Mouse (Mus musculus) midbrain, postnatal 0 days (tissue): ENCODE measurements around the gene Camsap1. TPM values are rescaled to one million over a fixed set of nuclear protein-coding genes. Genes with fewer than 3 reads are reported as not detected.

ENCODE experiments used
- ATAC-seq: fragments of 200-750 bp; cut with Nextera tagmentation; 2 replicates; pipeline ENCODE4 v1.8.0; 2017; ENCODE audit warnings: moderate number of reproducible peaks, mild to moderate bottlenecking, moderate TSS enrichment, moderate library complexity; ENCODE audit not compliant: low FRiP score
- DNase-seq: peaks from one replicate; pipeline ENCODE4 v3.0.0-alpha.2; 2015; ENCODE audit warnings: low spot score
- H3K27ac ChIP-seq: fragments of 300-500 bp; sonication (generic); 2 replicates; pipeline ENCODE4 v1.5.1; 2014; ENCODE audit warnings: low read depth, mild to moderate bottlenecking, low read length, mixed read lengths
- H3K27me3 ChIP-seq: fragments of 300-500 bp; sonication (generic); 2 replicates; pipeline ENCODE4 v1.6.1; 2014; ENCODE audit warnings: low read length, control low read depth, mixed read lengths; ENCODE audit not compliant: insufficient read depth
- H3K36me3 ChIP-seq: fragments of 300-500 bp; sonication (generic); 2 replicates; pipeline ENCODE4 v1.6.1; 2014; ENCODE audit warnings: low read length, control low read depth, mixed read lengths; ENCODE audit not compliant: insufficient read depth
- H3K4me1 ChIP-seq: fragments of 300-500 bp; sonication (generic); 2 replicates; pipeline ENCODE4 v1.6.1; 2014; ENCODE audit warnings: mild to moderate bottlenecking, control low read depth, antibody characterized with exemption, low read length, mixed read lengths; ENCODE audit not compliant: insufficient read depth
- H3K4me2 ChIP-seq: fragments of 300-500 bp; sonication (generic); 2 replicates; pipeline ENCODE4 v1.6.1; 2014; ENCODE audit warnings: low read depth, mild to moderate bottlenecking, low read length, mixed read lengths; ENCODE audit not compliant: poor library complexity, severe bottlenecking
- H3K4me3 ChIP-seq: fragments of 300-500 bp; sonication (generic); 2 replicates; pipeline ENCODE4 v1.5.1; 2014; ENCODE audit warnings: low read depth, mild to moderate bottlenecking, low read length, moderate library complexity
- H3K9ac ChIP-seq: fragments of 300-500 bp; sonication (generic); replicated peaks from 2 replicates; pipeline ENCODE4 v1.6.1; 2014; ENCODE audit warnings: mild to moderate bottlenecking, low read length, moderate library complexity, mixed read lengths; ENCODE audit not compliant: poor library complexity, severe bottlenecking
- H3K9me3 ChIP-seq: fragments of 300-500 bp; sonication (generic); 2 replicates; pipeline ENCODE4 v1.6.1; 2016; ENCODE audit warnings: low read length, control low read depth
- CTCF ChIP-seq: IDR thresholded peaks from 2 replicates; pipeline ENCODE4 v1.5.1; 2016; ENCODE audit warnings: antibody characterized with exemption, mild to moderate bottlenecking
- WGBS: fragments of 180-500 bp; shearing (Covaris S2); extraction: QIAGEN DNeasy Blood & Tissue Kit; methylation state at CpG from one replicate; pipeline ENCODE4 v1.1.7; 2014; 5-methylcytosine and 5-hydroxymethylcytosine counted together
- polyA plus RNA-seq: library from polyadenylated mRNA; unstranded; fragments of >200 nt; fragmentation: Nextera tagmentation; extraction: Ambion mirVana; gene quantifications from 2 replicates; pipeline ENCODE4 v1.2.1, GENCODE M21; 2015
- total RNA-seq: library from RNA; depleted of rRNA; stranded (reverse); fragments of >200 nt; gene quantifications from 2 replicates; pipeline ENCODE4 v1.2.3, GENCODE M21; 2014

Camsap1 gene
- total and polyA plus RNA-seq, 2 experiments from 2014 or later = 61.3 to 157 TPM

- DNase-seq = no peak
- no peaks in the 10 kb centered on the region for H3K9me3 ChIP-seq
- no peak overlapping the region for H3K9ac ChIP-seq
- ATAC-seq = no peak
- H3K4me1 ChIP-seq = peaks cover 7% of the 10 kb centered on the region; the same call in 1 of the 2 replicates
- H3K27me3 ChIP-seq = no peaks in the 10 kb centered on the region
- no peak for TF ChIP-seq CTCF
- no peaks in the 10 kb centered on the region for H3K36me3 ChIP-seq
- no peak overlapping the region for H3K4me3 ChIP-seq
- WGBS = 86% methylated on average over 1 of the region's 1 CpGs
- H3K27ac ChIP-seq = no peak overlapping the region
- H3K4me2 ChIP-seq = no peak overlapping the region
Measured at GRCm38 (mm10) chr2:25989651-25990050, 6.6 kb upstream of the Camsap1 start.

- no peaks in the 10 kb centered on the region for H3K27me3 ChIP-seq
- H3K36me3 ChIP-seq = no peaks in the 10 kb centered on the region
- no peak overlapping the region for H3K4me3 ChIP-seq
- 86% methylated on average over 6 of the region's 6 CpGs for WGBS
- no peak overlapping the region for H3K27ac ChIP-seq
- H3K9ac ChIP-seq = no peak overlapping the region
- DNase-seq (no peak), ATAC-seq (no peak)
- peaks cover 7% of the 10 kb centered on the region; the same call in 1 of the 2 replicates for H3K4me1 ChIP-seq
- H3K9me3 ChIP-seq = no peaks in the 10 kb centered on the region
- TF ChIP-seq CTCF = no peak
- H3K4me2 ChIP-seq = no peak overlapping the region
Measured at GRCm38 (mm10) chr2:25987817-25988216, 4.7 kb upstream of the Camsap1 start.

GRCm38 (mm10) chr2:25986601-25987000 is 3.5 kb upstream of the Camsap1 start:
- Histone ChIP-seq H3K4me3 (no peak overlapping the region), H3K36me3 (no peaks in the 10 kb centered on the region), H3K9ac (no peak overlapping the region), H3K9me3 (no peaks in the 10 kb centered on the region), H3K27me3 (no peaks in the 10 kb centered on the region), H3K4me1 (peaks cover 7% of the 10 kb centered on the region; the same call in 1 of the 2 replicates), H3K4me2 (no peak overlapping the region), H3K27ac (no peak overlapping the region)
- ATAC-seq (no peak), DNase-seq (no peak)
- TF ChIP-seq CTCF = no peak
- 60% methylated on average over 5 of the region's 5 CpGs for WGBS

- 1% methylated on average over 65 of the region's 76 CpGs for WGBS
Measured at GRCm38 (mm10) chr2:25982426-25983091, 523 bp downstream of the Camsap1 start.

GRCm38 (mm10) chr2:25982052-25982425 is 1.0 kb downstream of the Camsap1 start:
- ATAC-seq (no peak), DNase-seq (peak; percentile 28)
- Histone ChIP-seq H3K4me3 (peak overlapping the region; percentile 96), H3K36me3 (no peaks in the 10 kb centered on the region), H3K27me3 (no peaks in the 10 kb centered on the region), H3K9me3 (no peaks in the 10 kb centered on the region), H3K4me2 (peak overlapping the region; percentile 78), H3K9ac (peak overlapping the region; percentile 94), H3K4me1 (peaks cover 27% of the 10 kb centered on the region; the same call in 1 of the 2 replicates), H3K27ac (peak overlapping the region; percentile 94)
- no peak for TF ChIP-seq CTCF
- WGBS = 0% methylated on average over 16 of the region's 16 CpGs

More at GRCm38 (mm10) chr2:25982426-25983091, 523 bp downstream of the Camsap1 start:
- H3K9me3 ChIP-seq = no peaks in the 10 kb centered on the region
- H3K4me1 ChIP-seq = peaks cover 27% of the 10 kb centered on the region; the same call in 1 of the 2 replicates
- no peak for TF ChIP-seq CTCF
- ATAC-seq (peak; percentile 3), DNase-seq (peak; percentile 4)
- H3K27me3 ChIP-seq = no peaks in the 10 kb centered on the region
- H3K27ac ChIP-seq = peak overlapping the region; percentile 94
- H3K9ac ChIP-seq = peak overlapping the region; percentile 94
- peak overlapping the region; percentile 96 for H3K4me3 ChIP-seq
- H3K4me2 ChIP-seq = peak overlapping the region; percentile 78
- H3K36me3 ChIP-seq = no peaks in the 10 kb centered on the region

GRCm38 (mm10) chr2:25978997-25979396 is 4.1 kb downstream of the Camsap1 start:
- no peak for ATAC-seq
- no peak for DNase-seq
- no peak for TF ChIP-seq CTCF
- H3K4me2 ChIP-seq = no peak overlapping the region
- H3K36me3 ChIP-seq = no peaks in the 10 kb centered on the region
- no peaks in the 10 kb centered on the region for H3K9me3 ChIP-seq
- H3K27ac ChIP-seq = no peak overlapping the region
- peaks cover 20% of the 10 kb centered on the region; the same call in 1 of the 2 replicates for H3K4me1 ChIP-seq
- WGBS = 83% methylated on average over 4 of the region's 4 CpGs
- H3K4me3 ChIP-seq = no peak overlapping the region
- H3K27me3 ChIP-seq = no peaks in the 10 kb centered on the region
- no peak overlapping the region for H3K9ac ChIP-seq
